Mouse (Mus musculus): ENCODE results near the gene Tgfbr1.

The Tgfbr1 gene

DNA sequence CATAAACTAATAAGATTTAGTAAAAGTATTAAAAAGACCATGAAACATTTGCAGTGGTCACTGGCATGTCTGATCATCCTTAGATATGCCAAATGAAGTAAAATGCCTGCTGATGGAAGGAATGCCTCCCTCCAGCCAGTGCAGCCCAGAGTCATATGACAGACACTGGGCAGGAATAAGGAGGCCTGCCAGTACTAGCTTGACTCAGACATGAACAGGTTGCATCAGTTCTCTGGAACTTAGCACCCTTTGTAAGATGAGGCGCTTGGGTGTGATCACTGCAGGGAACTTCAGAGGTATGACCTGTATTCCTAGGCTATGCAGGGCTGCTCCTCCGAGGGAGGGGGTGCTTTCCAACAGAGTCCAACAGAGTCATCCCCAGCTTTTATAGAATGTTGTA is 54.1 kb downstream of the Tgfbr1 start:
- in situ Hi-C loops (cut with MboI; ENCODE audit: unreplicated experiment in 2 of 2) = no loop called here

GRCm38 (mm10) chr4:47417871-47418270 is 64.8 kb downstream of the Tgfbr1 start:
- in situ Hi-C loops (cut with MboI; ENCODE audit: unreplicated experiment in 2 of 2) = loop anchor here in 1 of 2 experiments (5.0 kb wide), 2 partner anchors 989 to 1259 kb away; no protein-coding TSS in a partner anchor

DNA sequence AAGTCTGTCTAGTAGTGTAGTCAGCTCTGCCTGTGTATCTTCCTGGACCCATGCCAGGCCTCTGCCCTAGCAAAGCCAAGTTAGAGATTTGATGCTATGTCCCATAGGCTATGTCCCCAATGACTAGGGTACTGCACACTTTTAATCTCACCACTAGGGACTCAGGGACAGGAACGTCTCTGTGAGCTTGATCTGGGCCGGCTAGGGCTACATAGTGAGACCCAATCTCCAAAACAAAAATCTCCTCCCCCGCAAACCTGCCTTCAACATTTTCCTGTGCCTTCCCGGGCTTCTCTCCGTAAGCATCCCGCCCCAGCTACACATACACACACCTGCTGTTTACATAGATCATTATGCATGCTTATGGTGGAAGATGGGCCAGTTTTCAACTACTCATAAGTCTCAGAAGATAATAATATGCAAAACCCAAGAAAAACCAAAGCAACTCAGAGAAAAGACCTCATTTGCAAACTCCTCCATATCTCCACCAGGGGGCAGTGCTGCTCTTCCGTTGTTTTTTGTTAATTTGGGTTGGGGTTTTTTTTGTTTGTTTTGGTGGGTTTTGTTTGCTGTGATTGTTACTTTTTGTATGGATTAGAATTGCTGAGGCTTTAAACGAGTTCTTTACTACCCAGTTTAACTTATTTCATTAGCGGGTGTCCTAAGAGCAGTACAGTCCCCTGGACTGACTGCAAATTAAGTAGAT is 66.4 kb downstream of the Tgfbr1 start:
- in situ Hi-C loops (cut with MboI; ENCODE audit: unreplicated experiment in 2 of 2) = loop anchor here in 1 of 2 experiments (5.0 kb wide), 2 partner anchors 988 to 1258 kb away; no protein-coding TSS in a partner anchor

GRCm38 (mm10) chr4:47420191-47420590 is 67.2 kb downstream of the Tgfbr1 start:
- in situ Hi-C loops (cut with MboI; ENCODE audit: unreplicated experiment in 2 of 2) = loop anchor here in 1 of 2 experiments (5.0 kb wide), 1 partner anchor 1257 kb away; no protein-coding TSS in a partner anchor

DNA sequence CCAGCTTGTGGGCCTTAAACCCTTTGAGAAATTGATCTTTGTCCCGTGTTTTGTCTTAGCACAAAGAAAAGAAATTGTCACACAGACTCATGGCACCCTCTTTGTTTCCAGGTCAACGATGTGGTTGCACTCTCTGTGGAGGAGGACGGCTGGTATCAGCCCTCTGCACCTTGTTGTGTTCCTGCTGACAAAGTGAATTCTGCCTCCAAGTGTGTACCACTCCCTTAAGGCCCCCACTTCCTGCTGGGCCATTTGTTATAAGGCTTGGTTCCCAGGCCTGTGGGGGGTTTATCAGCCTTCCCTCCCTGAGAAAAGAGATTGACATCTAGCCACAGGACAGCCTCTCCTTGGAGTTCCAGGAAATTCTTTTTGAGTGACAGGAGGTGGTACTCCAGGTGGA is 69.2 kb downstream of the Tgfbr1 start:
- in situ Hi-C loops (cut with MboI; ENCODE audit: unreplicated experiment in 2 of 2) = loop anchor here in 1 of 2 experiments (5.0 kb wide), 1 partner anchor 1255 kb away; no protein-coding TSS in a partner anchor

- in situ Hi-C loops (cut with MboI; ENCODE audit: unreplicated experiment in 2 of 2) = loop anchor here in 1 of 2 experiments (5.0 kb wide), 1 partner anchor 1254 kb away; no protein-coding TSS in a partner anchor
Measured at GRCm38 (mm10) chr4:47422946-47423345, 69.9 kb downstream of the Tgfbr1 start.

DNA sequence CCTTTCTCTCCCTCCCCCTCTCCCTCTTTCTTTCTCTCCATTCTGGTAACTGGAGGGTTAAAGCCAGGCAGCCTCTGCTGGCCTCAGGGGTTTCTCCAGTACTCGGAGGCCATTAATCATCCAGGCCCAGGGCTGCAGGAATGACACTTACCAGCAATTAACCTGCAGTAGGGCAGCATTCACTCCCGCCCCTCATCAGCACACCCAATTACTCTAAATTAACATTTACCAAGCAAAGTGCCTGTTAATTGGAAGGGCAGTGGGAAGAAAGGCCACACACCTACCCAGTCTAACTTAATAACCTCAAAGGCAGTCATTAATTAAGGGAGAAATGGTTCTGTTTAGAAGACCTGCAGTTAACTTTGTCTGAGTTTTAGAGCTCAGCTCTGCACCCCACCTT is 71.4 kb downstream of the Tgfbr1 start:
- in situ Hi-C loops (cut with MboI; ENCODE audit: unreplicated experiment in 2 of 2) = loop anchor here in 1 of 2 experiments (5.0 kb wide), 1 partner anchor 1253 kb away; no protein-coding TSS in a partner anchor

DNA sequence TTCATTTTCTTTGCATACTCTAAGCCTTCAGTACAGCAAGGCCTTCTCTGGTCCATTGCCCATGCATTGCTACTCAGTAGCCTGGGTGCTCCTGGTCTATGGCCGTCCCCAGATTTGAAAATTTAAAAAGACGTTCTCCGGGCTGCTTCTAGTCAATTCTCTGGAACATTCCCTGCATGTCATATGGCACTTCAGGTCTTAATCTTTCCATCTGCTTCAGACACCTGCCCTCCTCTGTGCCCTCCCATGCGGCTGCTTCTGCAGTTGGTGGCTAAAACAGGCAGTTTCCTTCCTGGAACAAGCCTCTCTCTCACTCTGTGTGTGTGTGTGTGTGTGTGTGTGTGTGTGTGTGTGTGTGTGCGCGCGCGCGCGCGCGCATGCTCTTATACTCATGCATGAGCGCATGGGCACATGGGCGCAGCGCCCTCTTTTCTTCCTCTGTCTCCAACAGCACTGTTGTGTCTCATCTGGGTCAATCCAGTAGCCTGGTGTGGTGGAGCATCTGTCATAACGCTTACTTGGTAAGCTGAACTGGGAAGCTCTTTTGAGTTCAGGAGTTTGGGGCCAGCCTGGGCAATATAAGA is 72.3 kb downstream of the Tgfbr1 start:
- in situ Hi-C loops (cut with MboI; ENCODE audit: unreplicated experiment in 2 of 2) = loop anchor here in 1 of 2 experiments (25.0 kb wide), 1 partner anchor 612 kb away; the partner anchor contains the start of gene Nr4a3

GRCm38 (mm10) chr4:47427606-47428005 is 74.6 kb downstream of the Tgfbr1 start:
- in situ Hi-C loops (cut with MboI; ENCODE audit: unreplicated experiment in 2 of 2) = loop anchor here in 1 of 2 experiments (25.0 kb wide), 1 partner anchor 610 kb away; the partner anchor contains the start of gene Nr4a3

- in situ Hi-C loops (cut with MboI; ENCODE audit: unreplicated experiment in 2 of 2) = loop anchor here (5.0 to 25.0 kb wide), 4 partner anchors 604 to 974 kb away; partner anchors contain the start of gene Nr4a3 (in 1 of the 2)
Measured at GRCm38 (mm10) chr4:47430557-47430956, 77.5 kb downstream of the Tgfbr1 start.

DNA sequence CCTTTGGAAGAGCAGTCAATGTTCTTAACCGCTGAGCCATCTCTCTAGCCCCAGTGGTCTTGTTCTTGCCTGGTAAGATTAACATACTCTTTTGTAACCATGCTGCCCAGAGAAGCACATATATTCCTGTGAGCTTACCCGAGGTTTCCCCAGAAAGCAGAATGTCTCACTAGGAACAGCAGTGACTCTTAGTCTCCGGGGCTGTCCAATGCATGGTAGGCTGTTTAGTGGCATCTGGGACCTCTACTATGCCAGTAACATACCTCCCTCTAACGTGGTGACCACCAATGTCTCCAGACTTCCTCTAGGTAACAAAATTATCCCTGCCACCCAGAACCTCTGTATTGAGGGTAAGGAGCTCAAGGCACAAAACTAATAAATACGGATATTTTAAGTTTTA is 78.1 kb downstream of the Tgfbr1 start:
- in situ Hi-C loops (cut with MboI; ENCODE audit: unreplicated experiment in 2 of 2) = loop anchor here (5.0 to 25.0 kb wide), 4 partner anchors 604 to 974 kb away; partner anchors contain the start of gene Nr4a3 (in 1 of the 2)

DNA sequence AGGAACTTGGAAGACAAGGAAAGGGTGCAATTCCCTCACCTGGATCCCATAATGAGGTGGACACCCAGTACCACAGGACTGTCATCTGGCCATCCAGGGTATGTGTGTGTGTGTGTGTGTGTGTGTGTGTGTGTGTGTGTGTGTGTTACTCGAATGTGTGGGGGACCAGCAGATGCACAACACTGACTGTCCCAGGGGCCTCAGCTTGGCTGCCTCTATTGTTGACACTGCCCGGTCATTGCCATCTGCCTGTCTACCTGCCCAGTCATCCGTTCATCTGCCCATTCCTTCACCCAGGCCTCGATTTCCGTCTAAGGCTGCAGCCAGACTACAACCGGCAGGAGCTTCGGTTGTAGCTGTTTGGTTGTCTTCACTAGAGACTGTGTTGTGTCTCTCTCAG is 79.7 kb downstream of the Tgfbr1 start:
- in situ Hi-C loops (cut with MboI; ENCODE audit: unreplicated experiment in 2 of 2) = loop anchor here (5.0 to 25.0 kb wide), 4 partner anchors 602 to 972 kb away; partner anchors contain the start of gene Nr4a3 (in 1 of the 2)

- in situ Hi-C loops (cut with MboI; ENCODE audit: unreplicated experiment in 2 of 2) = loop anchor here (10.0 to 25.0 kb wide), 3 partner anchors 600 to 970 kb away; partner anchors contain the start of gene Nr4a3 (in 1 of the 2)
Measured at GRCm38 (mm10) chr4:47435131-47435530, 82.1 kb downstream of the Tgfbr1 start.

GRCm38 (mm10) chr4:47435566-47436360 is 82.7 kb downstream of the Tgfbr1 start:
- in situ Hi-C loops (cut with MboI; ENCODE audit: unreplicated experiment in 2 of 2) = loop anchor here (10.0 to 25.0 kb wide), 3 partner anchors 599 to 969 kb away; partner anchors contain the start of gene Nr4a3 (in 1 of the 2)

DNA sequence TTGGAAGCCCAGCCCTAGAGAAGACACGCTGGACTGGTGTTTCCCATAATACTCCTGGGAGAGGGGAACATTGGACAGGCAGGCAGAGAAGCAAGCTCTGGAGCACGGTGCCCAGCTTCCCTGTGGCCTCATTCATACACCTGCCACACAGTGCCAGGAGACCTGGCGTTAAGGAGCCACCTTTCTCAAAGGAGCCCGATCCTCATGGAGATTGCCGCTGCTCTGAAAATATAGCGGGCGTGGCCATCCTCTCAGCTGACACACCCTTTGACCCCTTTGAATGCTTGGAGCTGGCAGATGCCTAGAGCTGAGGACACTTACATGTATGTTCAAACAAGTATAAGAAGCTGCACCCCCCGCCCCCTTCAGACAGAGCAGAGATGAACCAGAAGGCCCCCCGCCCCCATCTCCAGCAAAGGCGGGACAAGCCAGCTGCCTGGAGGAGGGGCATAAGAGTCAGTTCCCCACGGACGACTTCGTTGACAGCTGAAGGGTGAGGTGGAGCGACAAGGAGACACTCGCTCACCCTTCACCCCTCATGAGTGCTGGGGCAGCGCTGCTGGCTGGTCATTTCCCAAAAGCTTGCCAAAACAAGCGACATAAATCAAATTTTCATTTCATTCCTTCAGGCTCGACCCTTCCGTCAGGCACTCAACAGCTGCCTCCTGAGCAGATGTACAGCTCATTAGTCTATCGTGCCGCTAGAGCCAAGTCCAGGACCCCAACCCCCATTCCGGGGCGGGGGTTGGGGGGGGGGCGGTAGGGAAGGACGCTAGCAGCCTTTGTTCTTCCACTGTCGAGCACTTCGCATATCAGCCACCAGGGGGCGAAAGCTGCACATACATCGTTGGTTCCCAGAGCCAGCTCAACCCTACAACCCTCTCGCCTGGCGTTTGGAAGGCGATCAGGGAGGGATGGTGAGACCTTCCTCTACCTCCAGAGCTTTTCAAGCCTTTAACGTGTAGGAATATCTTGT is 84.6 kb downstream of the Tgfbr1 start:
- in situ Hi-C loops (cut with MboI; ENCODE audit: unreplicated experiment in 2 of 2) = loop anchor here (10.0 to 25.0 kb wide), 3 partner anchors 597 to 967 kb away; partner anchors contain the start of gene Nr4a3 (in 1 of the 2)

DNA sequence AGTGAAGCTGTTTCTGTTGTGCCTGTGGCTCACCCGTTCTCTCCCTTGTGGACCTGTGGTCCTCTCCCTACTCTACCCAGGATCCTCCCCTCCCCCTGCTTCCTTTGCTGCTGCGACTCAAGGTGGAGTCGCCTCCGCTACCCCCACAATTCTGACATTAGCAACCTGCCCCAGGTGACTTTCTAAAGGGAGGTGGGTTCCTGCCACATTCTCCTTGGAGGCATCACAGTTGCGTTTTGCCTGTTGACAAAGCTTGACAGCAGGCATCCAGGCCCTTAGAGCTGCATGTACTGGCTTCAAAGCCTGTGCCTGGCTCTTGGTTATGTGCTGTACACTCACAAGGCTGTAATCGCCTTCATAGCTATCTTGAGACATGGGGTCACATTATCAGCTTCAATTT is 85.9 kb downstream of the Tgfbr1 start:
- in situ Hi-C loops (cut with MboI; ENCODE audit: unreplicated experiment in 2 of 2) = loop anchor here (10.0 to 25.0 kb wide), 3 partner anchors 596 to 966 kb away; partner anchors contain the start of gene Nr4a3 (in 1 of the 2)

DNA sequence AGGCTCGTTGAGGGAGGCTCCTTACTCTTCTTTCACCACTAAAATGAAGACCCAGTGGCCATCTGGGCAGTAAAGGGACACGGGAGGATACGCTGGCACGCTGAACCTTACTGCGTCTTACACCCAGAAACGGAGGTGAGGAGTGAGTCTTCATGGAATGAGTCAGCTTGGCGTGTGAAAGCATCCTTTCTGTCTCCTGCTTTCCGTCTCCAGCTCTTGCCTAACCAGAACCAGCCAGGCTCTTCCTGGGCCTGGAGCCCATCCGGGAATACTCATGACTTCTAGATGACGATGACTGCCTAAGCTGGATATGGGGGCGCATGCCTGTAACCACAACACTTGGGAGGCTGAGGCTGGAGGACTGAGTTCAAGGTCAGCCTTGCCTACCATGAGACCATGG is 87.9 kb downstream of the Tgfbr1 start:
- in situ Hi-C loops (cut with MboI; ENCODE audit: unreplicated experiment in 2 of 2) = loop anchor here (10.0 to 25.0 kb wide), 2 partner anchors 154 to 596 kb away; partner anchors contain the start of gene Nr4a3 (in 1 of the 2)

- in situ Hi-C loops (cut with MboI; ENCODE audit: unreplicated experiment in 2 of 2) = loop anchor here (10.0 to 25.0 kb wide), 2 partner anchors 146 to 589 kb away; partner anchors contain the start of gene Nr4a3 (in 1 of the 2)
Measured at GRCm38 (mm10) chr4:47448526-47448925, 95.5 kb downstream of the Tgfbr1 start.
